Mouse (Mus musculus): Measurements from ENCODE around the gene Hes5. TPM values are rescaled to one million over a fixed set of nuclear protein-coding genes. Genes with fewer than 3 reads are reported as not detected.

Hes5 gene
- total RNA-seq, 2 experiments from 2014 or later = not detected

- intact Hi-C loops (cut with DNase I) = no loop called here
- no peak for DNase-seq
Observed at GRCm38 (mm10) chr4:154963190-154963836, 2.6 kb downstream of the Hes5 start.

GRCm38 (mm10) chr4:154963901-154964580 is 3.3 kb downstream of the Hes5 start, which contains the start of gene Pank4:
TSS of gene Pank4 (plus strand) at chr4:154964123.
- intact Hi-C loops (cut with DNase I) = no loop called here
- DNase-seq = peak; percentile 87 to 90

GRCm38 (mm10) chr4:154964581-154965235 is 4.0 kb downstream of the Hes5 start:
- DNase-seq = no peak
- intact Hi-C loops (cut with DNase I) = no loop called here

GRCm38 (mm10) chr4:154965856-154966255 is 5.1 kb downstream of the Hes5 start:
- DNase-seq = peak; percentile 32 to 45
- intact Hi-C loops (cut with DNase I) = no loop called here

GRCm38 (mm10) chr4:154967173-154967572 is 6.5 kb downstream of the Hes5 start:
- peak in 1 of 2 experiments; percentile 60 for DNase-seq
- intact Hi-C loops (cut with DNase I) = no loop called here

- no peak for DNase-seq
- intact Hi-C loops (cut with DNase I) = no loop called here
Observed at GRCm38 (mm10) chr4:154972546-154972945, 11.8 kb downstream of the Hes5 start.

GRCm38 (mm10) chr4:154974163-154974611 is 13.5 kb downstream of the Hes5 start:
- intact Hi-C loops (cut with DNase I) = no loop called here
- DNase-seq = peak; percentile 59 to 64

- no peak for DNase-seq
- intact Hi-C loops (cut with DNase I) = loop anchor here (5.0 kb wide), 1 partner anchor 87 kb away; the partner anchor contains the start of gene Pex10
Observed at GRCm38 (mm10) chr4:154980110-154980509, 19.4 kb downstream of the Hes5 start.

- DNase-seq = no peak
- intact Hi-C loops (cut with DNase I) = loop anchor here (5.0 kb wide), 1 partner anchor 86 kb away; the partner anchor contains the start of gene Pex10
Observed at GRCm38 (mm10) chr4:154981076-154981475, 20.4 kb downstream of the Hes5 start.

- intact Hi-C loops (cut with DNase I) = loop anchor here (5.0 kb wide), 1 partner anchor 86 kb away; the partner anchor contains the start of gene Pex10
- peak; percentile 46 to 62 for DNase-seq
Observed at GRCm38 (mm10) chr4:154981530-154981929, 20.8 kb downstream of the Hes5 start.

- intact Hi-C loops (cut with DNase I) = loop anchor here (2.0 to 5.0 kb wide), 2 partner anchors 72 to 85 kb away; partner anchors contain the start of gene Pex10
- DNase-seq = no peak
Observed at GRCm38 (mm10) chr4:154982247-154983120, 21.8 kb downstream of the Hes5 start.

GRCm38 (mm10) chr4:154983767-154984166 is 23.0 kb downstream of the Hes5 start:
- no peak for DNase-seq
- intact Hi-C loops (cut with DNase I) = loop anchor here (2.0 to 5.0 kb wide), 2 partner anchors 71 to 84 kb away; partner anchors contain the start of gene Pex10

- intact Hi-C loops (cut with DNase I) = loop anchor here (5.0 kb wide), 1 partner anchor 43 kb away; no protein-coding TSS in a partner anchor
- DNase-seq = no peak
Observed at GRCm38 (mm10) chr4:154985151-154985777, 24.5 kb downstream of the Hes5 start.

GRCm38 (mm10) chr4:154986096-154986495 is 25.4 kb downstream of the Hes5 start:
- intact Hi-C loops (cut with DNase I) = loop anchor here (5.0 kb wide), 1 partner anchor 44 kb away; no protein-coding TSS in a partner anchor
- peak; percentile 85 to 94 for DNase-seq

GRCm38 (mm10) chr4:154986750-154987149 is 26.0 kb downstream of the Hes5 start:
- DNase-seq = no peak
- intact Hi-C loops (cut with DNase I) = loop anchor here (5.0 kb wide), 1 partner anchor 44 kb away; no protein-coding TSS in a partner anchor

- DNase-seq = no peak
- intact Hi-C loops (cut with DNase I) = loop anchor here (5.0 kb wide), 2 partner anchors 47 to 48 kb away; no protein-coding TSS in a partner anchor
Observed at GRCm38 (mm10) chr4:154994876-154995275, 34.2 kb downstream of the Hes5 start.

- intact Hi-C loops (cut with DNase I) = loop anchor here (5.0 kb wide), 2 partner anchors 46 to 49 kb away; no protein-coding TSS in a partner anchor
Observed at GRCm38 (mm10) chr4:154996572-154997154, 35.9 kb downstream of the Hes5 start.

GRCm38 (mm10) chr4:154999379-154999778 is 38.7 kb downstream of the Hes5 start:
- intact Hi-C loops (cut with DNase I) = loop anchor here (5.0 kb wide), 2 partner anchors 43 to 52 kb away; no protein-coding TSS in a partner anchor
- no peak for DNase-seq

More at GRCm38 (mm10) chr4:154996572-154997154, 35.9 kb downstream of the Hes5 start:
- DNase-seq = peak in 1 of 2 experiments; percentile 24
